Mouse (Mus musculus): ENCODE measurements around the gene Jtb. TPM values are rescaled to one million over a fixed set of nuclear protein-coding genes. Genes with fewer than 3 reads are reported as not detected.

Jtb gene
- polyA plus RNA-seq, 1 experiment from 2014 or later: 95.8 TPM

Small RNA genes lying within 50 kb of the gene (microRNA-seq; reads per million reads assigned to microRNA genes)
- not detected for gene Mir7012 (ENCODE audit: borderline number of aligned reads)

Other genes starting within 250 kb of the Jtb start
- gene Hax1, start 232.8 kb upstream of the Jtb start, polyA plus RNA-seq (2014; fragmentation: Nextera tagmentation; extraction: Ambion mirVana): 91.0 and 101 TPM in 2 replicates
- gene 4933434E20Rik, start 180.0 kb upstream of the Jtb start, polyA plus RNA-seq (2014; fragmentation: Nextera tagmentation; extraction: Ambion mirVana): 158 and 165 TPM in 2 replicates
- 186 and 195 TPM in 2 replicates for gene Ubap2l, start 179.0 kb upstream of the Jtb start, polyA plus RNA-seq (2014; fragmentation: Nextera tagmentation; extraction: Ambion mirVana)
- gene Tpm3, start 158.9 kb upstream of the Jtb start, polyA plus RNA-seq (2014; fragmentation: Nextera tagmentation; extraction: Ambion mirVana): 352 and 354 TPM in 2 replicates
- 0.60 and 0.61 TPM in 2 replicates for gene Nup210l, start 127.5 kb upstream of the Jtb start, polyA plus RNA-seq (2014; fragmentation: Nextera tagmentation; extraction: Ambion mirVana)
- 1,012 and 1,016 TPM in 2 replicates for gene Rps27, start 17.9 kb upstream of the Jtb start, polyA plus RNA-seq (2014; fragmentation: Nextera tagmentation; extraction: Ambion mirVana)
- 16.6 and 21.8 TPM in 2 replicates for gene Rab13, start 17.9 kb upstream of the Jtb start, polyA plus RNA-seq (2014; fragmentation: Nextera tagmentation; extraction: Ambion mirVana)
- 2.3 and 2.6 TPM in 2 replicates for gene Creb3l4, start 11.9 kb downstream of the Jtb start, polyA plus RNA-seq (2014; fragmentation: Nextera tagmentation; extraction: Ambion mirVana)
- 74.0 and 80.8 TPM in 2 replicates for gene Slc39a1, start 16.6 kb downstream of the Jtb start, polyA plus RNA-seq (2014; fragmentation: Nextera tagmentation; extraction: Ambion mirVana)
- gene Crtc2, start 22.6 kb downstream of the Jtb start, polyA plus RNA-seq (2014; fragmentation: Nextera tagmentation; extraction: Ambion mirVana): 7.5 and 11.6 TPM in 2 replicates
- 4.1 and 4.4 TPM in 2 replicates for gene Dennd4b, start 33.6 kb downstream of the Jtb start, polyA plus RNA-seq (2014; fragmentation: Nextera tagmentation; extraction: Ambion mirVana)
- 8.4 and 14.3 TPM in 2 replicates for gene Gatad2b, start 61.6 kb downstream of the Jtb start, polyA plus RNA-seq (2014; fragmentation: Nextera tagmentation; extraction: Ambion mirVana)
- 5.7 and 6.2 TPM in 2 replicates for gene Slc27a3, start 158.3 kb downstream of the Jtb start, polyA plus RNA-seq (2014; fragmentation: Nextera tagmentation; extraction: Ambion mirVana)
- gene Ints3, start 202.0 kb downstream of the Jtb start, polyA plus RNA-seq (2014; fragmentation: Nextera tagmentation; extraction: Ambion mirVana): 25.3 and 26.9 TPM in 2 replicates
- 5.3 and 8.1 TPM in 2 replicates for gene Npr1, start 234.3 kb downstream of the Jtb start, polyA plus RNA-seq (2014; fragmentation: Nextera tagmentation; extraction: Ambion mirVana)
- 148 and 151 TPM in 2 replicates for gene Ilf2, start 244.5 kb downstream of the Jtb start, polyA plus RNA-seq (2014; fragmentation: Nextera tagmentation; extraction: Ambion mirVana)

All from heart, embryonic 11.5 days (tissue).